Comparison of ENCODE assay signal across 21 mouse cellular contexts in genomic region chr15:25380051-25380450, GRCm38 (mm10).
"Had no signal": no experiment of that assay in that cellular context is flagged by ENCODE, and none has a peak within 500 bp of the region (broad histone marks: within the 10 kb centered on the region; RNA-seq: fewer than 3 reads in every experiment).

No protein-coding gene starts in this region.

- H3K27me3 ChIP-seq: lung, embryonic 15.5 days; megakaryocyte, embryonic 14.5 days; neural tube, embryonic 13.5 days; neural tube, embryonic 15.5 days had no signal

- DNase-seq: lung, adult 2 months; lung, postnatal 14 days; lung, postnatal 36 days; midbrain, embryonic 14.5 days; retina, postnatal 1 day; right cerebral cortex, adult 18-20 months; right cerebral cortex, postnatal 25 days; right cerebral cortex, postnatal 4 days; spleen, adult 18-20 months; thymus, adult 18-20 months; thymus, postnatal 14 days; thymus, postnatal 36 days had no signal

- H3K4me2 ChIP-seq: lung, embryonic 15.5 days; midbrain, embryonic 11.5 days; neural tube, embryonic 13.5 days; neural tube, embryonic 15.5 days had no signal

- H3K9me3 ChIP-seq: lung, embryonic 15.5 days; neural tube, embryonic 13.5 days; neural tube, embryonic 15.5 days had no signal

- ATAC-seq: lung, postnatal 0 days; midbrain, embryonic 16.5 days had no signal

- H3K4me1 ChIP-seq: megakaryocyte, embryonic 14.5 days had no signal

- H3K9ac ChIP-seq: lung, embryonic 15.5 days; neural tube, embryonic 13.5 days; neural tube, embryonic 15.5 days had no signal

- H3K4me3 ChIP-seq: lung, embryonic 15.5 days; megakaryocyte, embryonic 14.5 days; myocyte; neural tube, embryonic 13.5 days; neural tube, embryonic 15.5 days had no signal

- H3K36me3 ChIP-seq: lung, embryonic 15.5 days; neural tube, embryonic 15.5 days had no signal

- H3K27ac ChIP-seq: lung, embryonic 15.5 days; macrophage; neural tube, embryonic 13.5 days; neural tube, embryonic 15.5 days had no signal
